Mouse (Mus musculus) kidney, postnatal 36 days (tissue): ENCODE measurements around the gene Arl15.
A peak's percentile ranks its signal among the peaks of the same experiment; 100 is the strongest.

ENCODE experiments used
- DNase-seq, 2 experiments: peaks; one replicate each; pipeline ENCODE4 v3.0.0; 2021 to 2022; ENCODE audit warnings: mixed read lengths in 2 of 2

The Arl15 gene

DNA sequence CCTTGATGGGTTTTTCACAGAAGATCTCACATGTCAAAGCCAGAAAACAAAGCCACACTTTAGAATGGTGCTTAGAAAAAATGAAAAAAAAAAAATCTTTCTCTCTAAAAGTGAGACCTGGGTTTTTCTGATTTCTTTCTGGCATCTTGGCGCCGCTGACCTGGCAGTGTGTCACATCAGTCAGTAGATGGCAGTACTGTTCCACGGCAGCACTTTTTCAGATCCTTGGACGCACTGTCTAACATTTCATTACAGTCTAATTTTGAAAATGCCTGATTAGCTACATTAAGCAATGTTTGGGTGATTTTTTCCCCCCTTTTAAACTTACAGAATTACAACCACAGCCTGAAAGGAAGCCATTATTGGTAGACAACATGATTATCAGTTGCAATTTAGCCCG, 83.1 kb downstream of the Arl15 start:
- peak; percentile 49 to 79 for DNase-seq

DNA sequence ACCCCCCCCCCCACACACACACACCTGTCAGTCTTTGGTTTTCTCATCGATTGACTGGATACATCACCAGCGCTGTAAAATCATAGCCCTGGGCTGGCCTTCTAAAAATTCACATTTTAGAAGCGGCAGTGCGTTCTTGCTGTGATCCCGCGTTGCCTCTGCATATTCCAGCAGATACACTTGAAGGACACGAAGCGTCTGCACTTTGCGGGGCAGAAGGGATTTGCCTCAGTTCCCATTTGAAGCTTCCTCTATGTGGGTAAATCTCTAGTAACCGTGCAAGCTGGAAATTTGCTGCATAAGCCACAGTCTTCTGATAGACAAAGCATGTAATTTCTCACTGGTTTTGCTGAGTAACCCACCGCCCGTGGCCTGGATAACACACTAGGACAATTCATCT, 84.3 kb downstream of the Arl15 start:
- DNase-seq: no peak

DNA sequence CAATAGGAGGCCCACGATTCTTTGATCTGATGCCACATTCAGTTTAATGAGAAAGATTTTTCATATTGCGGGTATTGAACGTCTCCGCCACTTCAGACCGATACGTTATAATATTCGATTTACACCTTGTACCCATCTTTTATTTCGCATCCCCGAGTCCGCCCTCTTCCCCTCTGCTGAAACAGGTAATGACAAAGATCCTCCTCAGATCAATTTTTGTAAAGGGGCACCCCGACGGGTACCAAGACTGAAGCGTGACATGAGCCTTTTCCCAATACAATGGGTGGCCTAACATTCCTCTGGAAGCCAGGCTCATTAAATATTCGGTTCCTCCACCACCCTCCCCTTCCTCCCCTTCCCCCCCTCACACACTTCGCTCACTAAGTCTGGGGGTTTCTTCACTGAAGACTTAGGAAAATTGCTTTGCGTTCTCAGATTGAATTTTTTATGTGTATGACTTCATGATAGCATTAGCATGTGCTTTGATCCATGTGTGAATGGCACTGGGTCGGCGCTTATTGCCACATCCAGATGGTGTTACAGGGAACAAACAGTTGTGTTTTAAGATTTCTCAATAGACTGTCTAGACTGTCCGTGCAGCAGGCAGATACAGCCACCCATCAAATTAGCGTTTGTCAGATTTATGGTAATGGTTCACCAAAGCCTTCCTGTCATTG, 85.5 kb downstream of the Arl15 start:
- DNase-seq: no peak

DNA sequence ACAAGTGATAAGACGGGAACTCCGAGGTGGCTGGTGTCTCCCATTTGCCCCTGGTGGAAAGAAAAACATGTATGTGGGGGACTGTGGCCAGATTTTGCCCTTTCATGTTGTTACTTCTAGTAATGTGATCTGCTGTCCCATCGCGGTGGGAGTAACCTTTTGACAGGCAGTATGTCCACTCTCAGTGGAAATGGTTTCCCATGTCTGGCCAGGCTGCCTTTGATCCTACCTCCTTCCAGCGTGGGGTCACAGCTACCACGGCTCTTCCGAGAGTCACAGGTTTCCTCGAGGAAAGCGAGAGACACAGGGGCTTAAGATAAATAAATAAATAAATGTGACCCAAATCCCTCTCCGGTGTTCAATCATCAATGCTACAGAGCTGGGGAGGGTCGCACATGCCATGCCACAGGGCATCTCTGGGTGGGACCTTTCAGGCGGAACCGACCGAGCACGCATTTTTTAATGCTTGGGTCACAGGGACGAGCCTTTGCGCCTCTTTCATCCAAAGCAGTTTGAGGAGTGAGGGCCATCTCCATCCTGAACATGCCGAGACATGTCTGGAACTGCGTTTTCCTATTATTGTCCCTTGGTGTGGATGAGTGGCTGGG, 86.4 kb downstream of the Arl15 start:
- no peak for DNase-seq

DNA sequence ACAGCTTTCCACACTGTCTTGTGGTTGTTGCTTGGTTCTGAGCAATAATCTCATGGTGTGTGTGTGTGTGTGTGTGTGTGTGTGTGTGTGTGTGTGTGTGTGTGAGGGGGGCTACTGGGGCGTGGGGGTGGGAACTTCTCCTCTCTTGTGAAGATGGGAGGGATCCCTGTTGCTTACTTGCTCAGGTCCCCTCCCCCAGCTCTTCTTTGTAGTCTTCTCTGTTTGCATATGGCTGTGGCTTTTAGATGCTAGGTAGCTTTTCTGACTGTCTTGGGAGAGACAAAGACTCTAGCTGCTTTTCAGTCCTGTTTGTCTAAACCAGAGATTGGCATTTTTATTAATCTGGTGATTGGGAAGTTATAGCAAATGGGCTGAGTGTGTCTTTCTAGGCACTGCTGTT, 88.7 kb downstream of the Arl15 start:
- no peak for DNase-seq

DNA sequence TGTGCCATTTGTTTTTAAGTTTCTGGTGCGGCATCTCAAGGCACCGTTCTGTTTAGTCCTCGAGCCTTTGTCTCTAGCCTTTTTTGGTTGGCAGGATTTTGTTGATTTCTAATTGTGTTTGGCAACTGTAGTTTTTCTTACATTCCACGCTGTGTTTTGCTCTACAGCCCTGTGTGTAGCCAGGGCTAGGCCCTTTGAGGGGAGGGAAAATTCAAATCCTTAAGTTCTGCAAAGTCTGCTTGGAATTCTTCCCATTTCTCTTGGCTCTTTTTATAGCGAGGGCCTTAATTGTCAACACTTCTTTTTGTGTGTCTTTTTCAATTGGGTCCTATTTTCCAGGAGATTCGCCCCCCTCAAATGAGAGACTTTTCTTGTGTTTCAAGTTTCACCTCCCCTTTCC, 92.8 kb downstream of the Arl15 start:
- no peak for DNase-seq

DNA sequence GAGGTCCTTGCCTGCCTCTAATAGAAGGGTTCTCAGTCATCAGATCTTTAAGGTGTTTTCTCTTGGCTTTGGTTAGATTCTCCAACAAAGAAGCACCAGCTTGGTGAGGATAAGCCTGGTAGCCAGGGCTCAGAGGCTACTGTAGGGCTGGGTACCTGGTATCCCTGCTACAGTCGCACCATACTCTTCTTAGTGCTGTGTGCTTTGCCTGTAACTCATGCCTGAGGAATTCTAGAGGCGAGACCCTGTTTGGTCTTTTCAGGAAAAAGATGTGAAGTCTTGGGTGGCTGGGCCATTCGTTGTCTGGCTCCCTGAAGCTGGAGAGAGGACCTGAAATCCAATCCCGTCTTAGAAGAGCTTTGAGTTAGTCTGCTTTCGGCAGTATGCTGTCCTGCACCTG, 93.8 kb downstream of the Arl15 start:
- DNase-seq: no peak

DNA sequence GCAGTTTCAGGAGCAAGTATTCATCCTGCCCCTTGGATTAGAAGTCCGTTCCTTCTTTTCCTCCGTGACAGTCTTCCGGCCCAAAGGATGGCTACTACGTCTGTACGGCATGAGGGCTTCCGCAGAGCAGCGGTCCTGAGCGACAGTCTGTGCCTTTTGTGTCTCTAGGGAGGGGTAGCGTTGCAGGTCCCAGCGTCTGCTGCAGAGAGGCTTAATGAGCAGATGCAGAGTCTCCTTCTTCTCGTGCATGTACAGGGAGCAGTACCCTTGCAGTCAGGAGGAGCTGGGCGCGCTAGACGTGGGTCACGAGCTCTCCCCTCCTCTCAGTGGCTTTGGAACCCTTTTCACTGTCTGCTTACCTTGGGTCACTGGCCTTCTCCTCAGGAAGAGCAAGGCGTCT, 94.4 kb downstream of the Arl15 start:
- DNase-seq: no peak

DNA sequence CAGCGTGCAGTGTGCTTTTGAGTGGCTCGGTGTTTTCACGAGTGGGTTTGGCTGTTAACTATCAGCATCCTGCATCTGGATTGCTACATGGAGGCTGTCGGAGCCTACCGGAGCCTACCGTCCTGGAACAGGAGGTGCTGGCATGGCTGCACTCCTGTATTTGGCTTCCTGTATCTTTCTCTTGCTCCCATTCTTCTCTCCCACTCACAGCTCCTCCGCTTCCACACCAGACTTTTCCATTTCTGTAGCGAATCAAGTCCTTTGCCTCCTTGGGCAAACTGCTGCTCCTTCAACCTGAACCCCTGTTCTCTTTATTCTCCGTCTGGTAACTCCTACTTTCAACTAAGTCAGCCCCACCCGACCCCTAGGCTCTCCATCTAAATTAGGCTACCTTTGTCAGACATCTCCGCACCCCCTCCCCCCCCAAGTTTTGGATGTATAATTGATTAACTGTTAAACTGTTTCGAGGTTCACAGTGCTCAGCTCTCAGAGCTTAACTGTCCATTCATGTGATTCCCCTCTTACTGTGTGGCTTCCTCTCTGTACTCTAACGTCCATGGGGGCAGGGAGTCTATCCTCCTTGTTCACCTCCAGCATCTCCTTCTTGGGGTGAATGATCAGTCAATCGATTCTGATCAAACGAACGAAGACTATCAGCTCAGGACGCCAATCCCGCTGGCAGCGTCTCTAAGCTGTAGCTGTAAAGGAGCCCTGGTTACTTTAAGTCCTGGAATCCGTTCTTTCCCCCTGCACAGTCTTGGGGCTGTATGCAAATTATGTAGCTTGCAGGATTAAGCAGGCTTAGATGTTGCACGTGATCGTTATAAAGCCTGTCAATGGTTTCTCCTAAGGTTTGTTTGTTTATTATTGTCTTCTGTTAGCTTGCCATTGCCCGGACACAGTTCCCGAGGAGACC, 95.1 kb downstream of the Arl15 start:
- no peak for DNase-seq

DNA sequence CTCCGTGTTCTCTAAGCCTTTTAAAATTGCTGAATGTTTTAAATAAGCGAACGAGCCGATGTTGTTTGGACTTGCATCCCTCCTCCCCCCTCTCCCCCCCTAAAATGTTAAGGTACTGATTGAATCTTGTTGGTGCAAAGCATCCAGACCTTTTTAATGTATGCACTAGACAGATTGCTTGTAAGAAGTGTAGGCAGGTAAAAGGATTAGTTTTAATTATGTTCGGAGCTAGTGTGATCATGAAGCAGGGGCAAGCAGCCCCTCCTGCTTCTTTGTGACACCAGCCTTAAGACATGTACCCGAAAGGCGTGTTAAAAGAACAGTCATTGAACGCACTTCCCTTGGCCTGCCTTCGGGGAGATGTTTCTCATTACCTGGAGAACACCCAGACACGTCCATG, 102.4 kb downstream of the Arl15 start:
- no peak for DNase-seq

DNA sequence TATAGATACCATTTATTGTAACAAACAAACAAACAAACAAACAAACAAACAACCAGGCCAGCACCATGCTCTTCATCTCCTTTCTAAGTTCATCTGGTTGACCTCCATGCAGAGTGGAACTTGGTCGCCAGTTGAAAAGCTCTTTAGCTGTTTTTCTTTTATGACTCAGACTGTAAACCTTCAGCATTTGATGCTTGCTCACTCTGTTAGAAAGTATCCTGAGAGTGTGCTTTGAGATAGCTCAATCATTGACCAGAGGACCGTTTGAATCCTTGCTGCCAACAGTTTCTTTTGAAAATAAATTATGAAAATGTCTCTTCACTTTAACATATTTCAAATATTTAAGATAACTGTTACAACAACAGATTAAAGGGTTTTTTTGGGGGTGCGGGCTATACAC, 103.2 kb downstream of the Arl15 start:
- DNase-seq: no peak

DNA sequence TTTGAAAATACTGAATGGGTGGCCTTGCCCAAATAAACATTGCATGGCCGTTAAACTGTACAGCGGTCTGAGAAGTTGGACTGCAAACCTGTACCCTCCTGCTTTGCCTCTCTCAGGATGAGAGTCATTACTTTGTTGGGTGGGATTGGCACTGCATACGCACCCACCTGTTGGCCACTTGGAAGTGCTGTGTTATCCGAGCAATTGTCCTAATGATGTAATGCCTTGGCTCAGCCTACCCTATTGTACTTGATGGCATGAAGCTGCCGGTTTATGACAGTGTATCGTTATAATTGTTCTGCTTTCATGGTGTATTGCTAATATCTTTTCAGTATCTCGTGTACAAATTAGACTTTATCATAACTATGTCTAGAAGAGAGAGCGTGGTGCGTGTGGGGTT, 103.6 kb downstream of the Arl15 start:
- no peak for DNase-seq

DNA sequence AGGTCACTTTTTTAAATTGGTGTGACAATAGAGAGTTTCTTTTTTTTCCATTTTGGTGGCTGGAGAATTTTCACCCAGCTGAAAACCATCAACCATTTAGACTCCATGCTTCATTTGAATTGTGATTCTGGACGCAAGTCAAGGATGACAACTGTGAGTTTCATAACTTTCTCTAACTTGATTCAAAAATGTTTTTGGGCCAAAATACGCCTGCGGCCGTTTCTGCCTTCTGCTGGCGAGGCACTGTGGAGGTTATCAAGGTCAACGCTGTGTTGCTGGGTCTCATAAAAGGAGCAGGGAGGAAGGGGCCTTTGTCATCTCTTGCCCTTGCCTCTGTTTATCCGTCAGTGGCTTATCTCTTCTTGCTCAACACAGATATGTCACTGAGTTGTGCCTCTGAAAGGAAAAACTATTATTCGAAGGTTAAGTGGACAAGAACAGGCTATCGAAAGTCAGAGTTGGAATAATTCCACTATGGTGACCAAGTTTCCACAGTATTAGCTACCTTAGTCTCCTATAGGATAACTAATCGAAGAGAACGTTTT, 106.8 kb downstream of the Arl15 start:
- peak; percentile 53 to 60 for DNase-seq

DNA sequence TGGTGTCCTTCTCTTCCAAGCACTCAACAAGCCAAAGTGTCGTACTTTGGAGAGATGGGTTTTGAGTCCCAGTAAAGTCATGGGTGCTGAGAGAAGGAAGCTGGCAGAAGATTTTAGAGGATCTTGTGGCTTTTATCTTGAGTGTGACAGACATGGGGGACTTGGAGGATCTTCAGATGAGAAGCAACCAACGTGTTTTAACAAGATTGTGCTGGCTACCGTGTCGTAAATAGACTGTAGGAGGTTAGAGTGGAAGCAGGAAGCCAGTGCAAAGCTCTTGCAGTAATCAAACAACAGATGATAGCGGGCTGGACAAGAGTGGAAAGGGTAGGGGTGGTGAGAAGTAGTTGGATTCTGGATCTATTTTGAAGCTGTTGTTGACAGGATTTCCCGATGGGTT, 109.0 kb downstream of the Arl15 start:
- no peak for DNase-seq

DNA sequence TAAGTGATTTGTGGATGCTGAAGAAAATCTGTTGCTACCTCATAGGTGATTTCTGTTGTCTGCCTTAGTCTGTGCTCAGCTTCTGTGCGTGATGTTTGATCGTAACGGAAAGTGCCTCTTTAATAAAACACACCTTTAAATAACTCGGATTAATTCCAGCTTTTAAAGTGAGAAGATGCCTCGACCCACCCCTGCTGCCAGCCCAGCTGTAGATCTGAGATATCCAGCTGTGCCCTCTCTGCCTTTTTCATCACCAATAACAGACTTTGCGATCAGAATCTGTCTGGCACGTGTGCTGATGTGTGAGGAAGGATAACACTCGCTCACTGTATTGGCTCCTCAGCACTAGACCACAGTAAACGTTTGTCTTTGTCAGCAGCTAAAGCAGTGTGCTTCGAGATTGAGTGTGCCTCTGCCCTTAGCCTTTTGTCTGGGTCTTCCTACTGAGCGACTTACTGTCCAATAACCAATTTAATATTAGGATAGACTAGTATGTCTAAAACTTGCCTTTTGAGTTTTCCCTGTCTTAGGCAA, 117.7 kb downstream of the Arl15 start:
- no peak for DNase-seq

DNA sequence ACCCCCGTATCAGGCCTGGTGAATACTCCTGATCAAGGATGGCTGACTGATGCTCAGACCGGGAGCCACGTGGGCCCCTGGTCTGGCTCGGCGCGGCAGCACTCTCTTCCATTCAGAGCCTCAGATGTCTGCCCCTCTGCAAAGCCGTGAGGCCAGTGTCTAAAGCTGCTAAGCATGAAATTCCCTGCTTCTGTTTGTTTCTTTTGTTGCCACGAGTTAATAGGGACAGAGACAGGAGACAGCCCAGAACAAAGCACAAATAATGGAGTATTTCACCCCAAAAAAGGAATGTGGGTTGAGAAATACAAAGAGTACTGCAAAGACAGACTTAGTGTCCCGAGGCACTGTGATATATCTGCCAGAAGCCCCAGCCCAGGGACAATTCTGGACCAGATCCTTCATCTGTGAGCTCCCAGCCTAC, 120.3 kb downstream of the Arl15 start:
- no peak for DNase-seq

DNA sequence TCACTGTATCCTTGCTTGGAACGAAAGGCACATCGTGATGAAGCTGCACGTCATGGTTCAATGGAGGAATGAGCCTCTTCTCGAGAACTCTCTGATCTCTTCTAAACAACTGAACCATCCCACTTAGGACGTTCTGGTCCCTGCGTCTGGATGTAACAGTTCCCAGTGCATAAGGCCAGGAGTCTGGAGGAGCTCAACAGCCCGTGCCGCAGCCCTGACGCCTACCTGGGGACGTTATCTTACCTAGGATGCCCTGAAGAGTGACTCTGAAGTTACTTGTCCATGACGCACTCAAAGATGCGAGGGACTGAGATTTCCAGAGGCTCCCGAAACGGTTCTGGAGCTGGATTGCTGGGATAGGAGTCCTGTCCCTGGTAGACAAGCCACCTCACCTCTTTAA, 121.4 kb downstream of the Arl15 start:
- no peak for DNase-seq

DNA sequence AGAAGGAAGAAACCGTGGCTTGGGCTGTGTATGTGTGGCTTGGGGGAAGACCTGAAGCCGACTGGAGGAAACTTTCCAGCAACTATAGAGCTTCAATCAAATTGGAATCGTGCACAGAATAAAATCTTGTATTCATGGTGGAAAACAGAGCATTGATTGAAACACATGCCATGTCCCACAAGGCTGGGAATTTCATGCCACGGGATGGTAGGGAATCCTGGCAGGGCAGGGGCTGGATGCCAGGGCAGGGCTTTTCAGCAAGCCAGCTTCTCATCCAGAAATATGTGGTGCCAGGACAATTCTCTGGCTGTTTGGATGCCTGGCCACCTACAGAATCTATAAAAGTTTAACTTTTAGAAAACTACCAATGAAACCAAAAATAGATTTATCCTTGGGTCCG, 122.5 kb downstream of the Arl15 start:
- no peak for DNase-seq

DNA sequence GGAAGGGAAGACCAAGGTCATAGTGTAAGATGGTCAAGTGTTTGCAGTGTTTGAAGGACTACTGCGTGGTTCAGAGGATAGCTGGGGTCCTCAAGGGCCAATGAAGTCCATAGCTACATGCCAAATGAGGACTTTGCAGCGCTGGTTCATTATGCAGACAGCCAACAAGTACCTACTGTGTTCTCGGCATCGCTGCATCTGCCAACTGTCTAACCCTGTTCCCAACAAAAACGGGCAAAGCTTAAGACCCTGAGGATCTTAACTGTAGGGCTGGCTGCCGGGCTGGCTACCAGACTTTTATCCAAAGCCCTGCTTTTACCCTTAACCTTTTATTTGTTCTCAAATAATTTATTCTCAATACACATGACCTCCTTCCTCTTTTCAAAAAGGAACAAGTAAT, 123.1 kb downstream of the Arl15 start:
- no peak for DNase-seq

DNA sequence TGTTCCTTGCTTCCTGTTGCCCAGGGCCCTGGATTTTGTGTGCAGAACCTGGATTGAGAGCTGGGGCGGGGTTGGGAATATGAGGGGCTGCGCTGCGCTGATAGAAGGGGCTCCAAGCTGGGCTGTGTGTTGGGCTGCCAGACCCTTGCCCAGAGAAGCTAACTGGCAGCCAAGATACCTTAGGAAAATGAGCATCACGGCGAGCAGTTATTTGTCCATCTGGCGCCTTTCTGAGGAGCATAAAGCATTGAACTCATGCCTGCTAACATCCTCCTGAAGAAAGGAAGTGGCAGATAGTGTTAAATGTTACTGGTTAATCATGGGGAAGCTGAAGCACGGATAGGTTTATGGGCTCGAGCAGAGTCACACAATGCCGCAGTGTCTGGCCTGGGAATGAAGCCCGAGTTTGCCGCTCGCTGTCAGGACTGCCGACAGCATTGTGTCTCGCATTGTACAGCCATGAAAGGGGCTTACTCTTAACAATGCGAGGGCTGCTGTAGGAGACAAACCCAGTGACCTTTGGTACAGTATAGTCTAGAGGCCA, 123.6 kb downstream of the Arl15 start:
- no peak for DNase-seq

DNA sequence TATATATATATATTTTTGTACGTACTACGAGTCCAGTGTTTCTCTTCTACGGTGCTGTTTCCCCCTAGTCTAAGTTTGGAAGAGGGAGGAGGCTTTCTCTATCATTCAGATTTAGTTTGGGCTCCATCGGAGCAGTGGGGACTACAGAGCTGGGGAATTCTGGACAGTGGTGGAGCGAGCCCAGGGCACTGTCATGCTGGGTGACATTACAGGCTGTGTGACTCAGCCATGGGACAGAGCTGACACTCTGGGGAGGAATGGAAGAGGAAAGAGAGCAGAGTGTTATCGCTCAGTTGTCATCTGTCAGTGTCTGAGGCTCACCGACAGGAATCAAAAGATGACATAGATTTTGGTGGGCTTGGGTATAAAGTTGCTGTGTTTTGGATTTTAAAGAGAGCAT, 124.4 kb downstream of the Arl15 start:
- no peak for DNase-seq

DNA sequence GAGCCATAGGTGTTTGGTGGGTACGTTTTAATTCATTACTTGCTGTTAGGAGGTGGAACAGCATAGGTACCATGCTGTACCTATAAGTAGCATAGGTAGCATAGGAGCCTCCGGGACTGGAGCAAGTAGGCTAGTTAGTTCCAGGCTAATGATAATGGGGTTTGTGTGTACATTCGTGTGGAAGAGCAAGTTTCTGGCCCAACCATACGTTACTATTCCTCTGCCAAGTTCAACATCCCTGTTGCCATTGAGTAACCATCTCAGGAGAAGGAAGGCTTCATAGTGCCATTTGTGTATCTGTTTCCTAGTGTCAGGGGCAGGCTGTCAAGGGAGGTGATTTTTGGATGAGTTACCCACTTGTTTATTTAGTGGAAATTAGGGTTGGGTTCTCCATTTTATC, 141.4 kb downstream of the Arl15 start:
- DNase-seq: no peak

DNA sequence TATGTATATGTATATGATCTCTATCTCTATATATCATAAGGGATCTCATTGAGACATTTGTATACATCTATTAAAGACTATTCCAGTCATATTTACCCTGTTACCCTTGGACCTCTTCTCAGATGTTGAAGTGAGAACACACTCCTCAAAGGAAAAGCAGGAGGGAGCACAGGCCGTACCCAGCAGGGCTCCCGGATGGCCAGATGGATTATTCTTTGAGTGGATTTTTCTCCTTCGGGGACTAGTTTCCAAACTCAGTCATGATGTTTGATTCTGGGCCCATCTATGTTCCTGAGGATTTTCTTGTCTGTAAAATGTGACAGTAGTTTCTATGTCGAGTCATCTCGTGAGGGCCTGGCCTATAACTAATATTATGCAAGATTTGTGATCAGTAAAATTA, 142.9 kb downstream of the Arl15 start:
- DNase-seq: no peak
